Mouse (Mus musculus): ENCODE data around the gene Mlf2.

GRCm38 (mm10) chr6:124930231-124930630 lies 955 bp upstream of the Mlf2 start:
- TF ChIP-seq GATA1 (IDR thresholded peaks at IDR 0.05; ENCODE audit: low read length) (no peak), TAL1 (IDR thresholded peaks at IDR 0.05; ENCODE audit: low read length) (no peak)

Data from erythroblast, embryonic 14.5 days (primary cell).